Mouse (Mus musculus) intestine, embryonic 14.5 days (tissue): ENCODE data around the gene Zfp3. TPM values are rescaled to one million over a fixed set of nuclear protein-coding genes. Genes with fewer than 3 reads are reported as not detected.

Experiments
- ATAC-seq: fragments of 200-750 bp; cut with Nextera tagmentation; replicated peaks from 2 replicates; pipeline ENCODE4 v1.8.0; 2017; ENCODE audit warnings: low read depth, moderate number of reproducible peaks, moderate TSS enrichment, moderate library complexity; ENCODE audit not compliant: low FRiP score, low TSS enrichment
- DNase-seq: peaks from one replicate; pipeline ENCODE4 v3.0.0-alpha.2; 2018; ENCODE audit warnings: low spot score
- H3K27ac ChIP-seq: fragments of 300-500 bp; sonication (generic); 2 replicates; pipeline ENCODE4 v1.5.1; 2014; ENCODE audit warnings: low read depth, mild to moderate bottlenecking, control low read depth
- H3K27me3 ChIP-seq: fragments of 300-500 bp; sonication (generic); replicated peaks from 2 replicates; pipeline ENCODE4 v1.6.1; 2014; ENCODE audit warnings: low read length, control low read depth; ENCODE audit not compliant: control insufficient read depth, insufficient read depth
- H3K36me3 ChIP-seq: fragments of 300-500 bp; sonication (generic); 2 replicates; pipeline ENCODE4 v1.6.1; 2014; ENCODE audit warnings: low read length, control low read depth; ENCODE audit not compliant: control insufficient read depth, insufficient read depth
- H3K4me1 ChIP-seq: fragments of 300-500 bp; sonication (generic); replicated peaks from 2 replicates; pipeline ENCODE4 v1.6.1; 2014; ENCODE audit warnings: low read length, control low read depth, mixed read lengths; ENCODE audit not compliant: control insufficient read depth, insufficient read depth
- H3K4me2 ChIP-seq: fragments of 300-500 bp; sonication (generic); 2 replicates; pipeline ENCODE4 v1.6.1; 2014; ENCODE audit warnings: low read length
- H3K4me3 ChIP-seq: fragments of 300-500 bp; sonication (generic); 2 replicates; pipeline ENCODE4 v1.5.1; 2014; ENCODE audit warnings: low read depth, low read length, control low read depth, mixed read lengths
- H3K9ac ChIP-seq: fragments of 300-500 bp; sonication (generic); 2 replicates; pipeline ENCODE4 v1.6.1; 2014; ENCODE audit warnings: mild to moderate bottlenecking, low read length
- H3K9me3 ChIP-seq: fragments of 300-500 bp; sonication (generic); 2 replicates; pipeline ENCODE4 v1.6.1; 2016; ENCODE audit warnings: low read length, control low read depth; ENCODE audit not compliant: control insufficient read depth
- whole genome bisulfite sequencing: fragments of 180-500 bp; shearing (Covaris S2); extraction: QIAGEN DNeasy Blood & Tissue Kit; methylation state at CpG from one replicate; pipeline ENCODE4 v1.1.7; 2014; 5-methylcytosine and 5-hydroxymethylcytosine counted together
- microRNA-seq: library from miRNA; unstranded; fragments of <30 nt; microRNA quantifications from one replicate; pipeline ENCODE4, GENCODE M21; 2016
- polyA plus RNA-seq: library from polyadenylated mRNA; unstranded; fragments of >200 nt; fragmentation: Nextera tagmentation; extraction: Ambion mirVana; gene quantifications from 2 replicates; pipeline ENCODE4 v1.2.1, GENCODE M21; 2014

Zfp3 gene
- polyA plus RNA-seq, 1 experiment from 2014 or later = 6.1 TPM

DNA sequence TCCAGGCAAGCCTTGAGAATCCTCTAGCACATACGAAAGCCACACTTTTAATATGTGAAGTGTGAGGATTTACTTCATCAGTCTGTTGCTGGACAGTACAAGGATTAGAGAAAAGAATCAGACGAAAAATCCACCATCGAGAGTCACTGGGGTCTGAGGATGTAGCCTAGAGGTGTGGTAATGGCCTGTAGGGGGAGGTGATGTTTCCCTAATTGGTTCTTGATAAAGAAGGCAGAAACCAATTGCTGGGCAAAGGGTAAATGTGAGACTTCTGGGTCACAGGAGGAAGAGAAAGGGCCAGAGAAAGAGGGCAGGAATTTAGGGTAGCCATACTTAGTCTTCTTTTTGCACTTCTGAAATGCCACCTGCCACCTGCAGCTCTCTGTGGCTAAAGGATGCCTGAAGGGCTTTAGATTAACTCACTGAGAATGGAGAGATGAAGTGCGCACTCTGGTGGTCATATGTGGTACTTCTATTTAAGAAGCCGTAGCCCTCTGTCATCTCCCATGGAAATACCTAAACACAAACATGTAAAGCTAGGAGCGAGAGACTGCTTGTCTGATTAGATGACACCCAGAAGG is 51.6 kb downstream of the Zfp3 start:
- Histone ChIP-seq H3K27me3 (no peaks in the 10 kb centered on the region), H3K4me2 (no peak overlapping the region), H3K9ac (no peak overlapping the region), H3K36me3 (no peaks in the 10 kb centered on the region), H3K9me3 (no peaks in the 10 kb centered on the region), H3K27ac (no peak overlapping the region), H3K4me3 (no peak overlapping the region), H3K4me1 (no peaks in the 10 kb centered on the region)
- ATAC-seq = no peak
- peak; percentile 72 for DNase-seq
- 27% methylated on average over 6 of the region's 6 CpGs for WGBS

DNA sequence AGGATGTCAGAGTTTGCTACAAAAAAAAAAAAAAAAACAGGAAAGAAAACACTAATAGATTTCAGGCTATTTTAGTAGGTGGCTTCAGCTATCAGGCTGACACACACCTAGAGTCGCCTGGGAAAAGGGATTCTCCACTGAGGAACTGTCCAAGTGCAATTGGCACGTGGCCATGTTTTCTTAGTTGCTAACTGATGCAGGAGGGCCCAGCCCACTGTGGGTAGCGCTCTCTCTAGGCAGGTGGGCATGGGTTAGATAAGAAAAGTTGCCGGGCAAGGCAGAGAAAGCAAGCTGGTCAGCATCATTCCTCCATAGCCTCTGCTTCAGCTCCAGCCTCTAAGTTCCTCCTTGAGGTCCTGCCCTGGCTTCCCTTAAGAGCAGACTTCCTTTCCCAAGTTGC is 52.8 kb downstream of the Zfp3 start:
- no peak overlapping the region for H3K4me2 ChIP-seq
- no peak overlapping the region for H3K9ac ChIP-seq
- H3K9me3 ChIP-seq = no peaks in the 10 kb centered on the region
- no peak for ATAC-seq
- WGBS = 79% methylated on average over 4 of the region's 4 CpGs
- no peaks in the 10 kb centered on the region for H3K36me3 ChIP-seq
- H3K4me3 ChIP-seq = no peak overlapping the region
- no peaks in the 10 kb centered on the region for H3K27me3 ChIP-seq
- no peak for DNase-seq
- H3K27ac ChIP-seq = no peak overlapping the region
- H3K4me1 ChIP-seq = peaks cover under 1% of the 10 kb centered on the region; the same call in 1 of the 2 replicates

DNA sequence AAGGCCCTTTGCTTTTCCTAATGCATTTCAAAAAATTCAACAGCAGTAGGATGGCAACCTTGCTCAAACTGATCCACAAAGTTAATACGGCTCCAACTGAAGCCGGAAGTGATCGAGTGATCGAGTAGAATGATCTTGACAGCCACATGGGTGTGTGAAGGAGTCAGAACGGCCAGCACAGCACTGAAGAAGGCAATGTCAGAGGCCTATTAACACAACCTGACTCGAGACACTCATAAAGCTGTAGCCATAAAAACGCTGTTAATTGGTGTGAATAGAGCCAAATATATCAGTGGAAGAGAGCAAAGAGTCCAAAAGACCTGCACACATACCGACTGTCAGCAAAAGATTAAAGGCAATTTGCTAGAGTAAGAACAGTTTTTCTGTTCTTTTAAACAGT is 56.1 kb downstream of the Zfp3 start:
- DNase-seq (no peak), ATAC-seq (no peak)
- Histone ChIP-seq H3K9me3 (no peaks in the 10 kb centered on the region), H3K9ac (no peak overlapping the region), H3K27ac (no peak overlapping the region), H3K4me1 (peaks cover 7% of the 10 kb centered on the region; the same call in 1 of the 2 replicates), H3K36me3 (no peaks in the 10 kb centered on the region), H3K27me3 (no peaks in the 10 kb centered on the region), H3K4me2 (no peak overlapping the region), H3K4me3 (no peak overlapping the region)
- 70% methylated on average over 8 of the region's 8 CpGs for WGBS

DNA sequence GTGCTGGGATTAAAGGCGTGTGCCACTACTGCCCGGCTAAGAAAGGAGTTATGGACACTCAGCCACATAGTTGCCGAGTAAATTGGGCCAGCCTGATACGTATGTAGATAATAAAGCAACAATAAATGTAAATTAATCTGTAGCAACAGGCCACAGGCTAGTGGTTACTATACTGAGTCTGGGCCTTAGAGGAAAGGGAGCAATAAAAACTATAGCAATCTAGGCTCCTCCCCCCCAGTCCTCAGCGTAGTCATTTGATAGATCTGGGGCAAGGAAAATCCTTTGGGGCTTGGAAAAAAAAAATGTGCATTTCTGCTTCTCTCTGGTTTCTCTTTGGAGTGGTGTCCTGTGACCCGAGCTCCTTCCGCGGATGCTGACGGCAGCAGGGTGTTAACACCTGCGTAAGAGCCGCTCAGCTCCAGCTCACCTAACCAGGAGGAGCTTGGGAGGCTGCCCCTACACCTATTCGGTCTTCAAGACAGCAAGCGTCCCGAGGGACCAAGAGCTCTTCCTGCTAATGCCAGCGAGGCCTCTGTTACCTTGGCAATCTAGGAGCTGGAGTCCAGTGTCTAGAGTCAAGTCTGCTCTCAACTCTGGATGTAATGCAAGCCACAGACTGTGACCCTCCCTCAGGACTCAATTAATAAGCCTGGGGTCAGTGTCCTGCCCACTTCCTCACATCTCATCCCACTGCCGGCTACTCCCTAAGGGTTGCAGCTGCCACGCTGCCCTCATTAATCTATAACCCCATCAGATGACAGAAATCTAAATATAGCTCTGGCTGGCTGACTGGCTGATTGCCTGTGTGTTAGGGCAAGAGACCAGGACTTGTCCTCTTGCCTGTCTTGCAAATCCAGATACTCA is 58.0 kb downstream of the Zfp3 start:
- Histone ChIP-seq H3K27me3 (no peaks in the 10 kb centered on the region), H3K4me2 (peak overlapping the region; percentile 20; the same call in 1 of the 2 replicates), H3K4me1 (peaks cover 7% of the 10 kb centered on the region; the same call in 1 of the 2 replicates), H3K9ac (no peak overlapping the region), H3K27ac (0 out of 2 replicates have a peak overlapping the region, but pooled peaks have one; percentile 51), H3K36me3 (no peaks in the 10 kb centered on the region), H3K9me3 (no peaks in the 10 kb centered on the region), H3K4me3 (no peak overlapping the region)
- ATAC-seq (0 out of 2 replicates have a peak, but pooled peaks have one; percentile 50), DNase-seq (peak; percentile 66)
- 36% methylated on average over 17 of the region's 17 CpGs for WGBS

Small RNA genes within 50 kb of the gene (microRNA-seq; reads per million reads assigned to microRNA genes)
- gene Gm22760 = not detected

Other genes with a start within 250 kb of the Zfp3 start
- 0.28 and 1.1 TPM in 2 replicates for gene Vmo1, start 249.6 kb upstream of the Zfp3 start, polyA plus RNA-seq
- 0.46 and 0.83 TPM in 2 replicates for gene Gltpd2, start 245.0 kb upstream of the Zfp3 start, polyA plus RNA-seq
- gene Psmb6, start 238.8 kb upstream of the Zfp3 start, polyA plus RNA-seq = 792 and 802 TPM in 2 replicates
- not detected in 2 replicates for gene Gm40193, start 231.3 kb upstream of the Zfp3 start, polyA plus RNA-seq
- 9.7 and 11.7 TPM in 2 replicates for gene Pld2, start 224.1 kb upstream of the Zfp3 start, polyA plus RNA-seq
- 16.9 and 19.9 TPM in 2 replicates for gene Mink1, start 201.3 kb upstream of the Zfp3 start, polyA plus RNA-seq
- not detected in 2 replicates for gene 4930544D05Rik, start 148.4 kb upstream of the Zfp3 start, polyA plus RNA-seq
- 0.30 and 0.50 TPM in 2 replicates for gene Chrne, start 145.0 kb upstream of the Zfp3 start, polyA plus RNA-seq
- 0.26 and 0.37 TPM in 2 replicates for gene Gp1ba, start 125.1 kb upstream of the Zfp3 start, polyA plus RNA-seq
- 101 and 115 TPM in 2 replicates for gene Rnf167, start 117.0 kb upstream of the Zfp3 start, polyA plus RNA-seq
- 155 and 158 TPM in 2 replicates for gene Slc25a11, start 116.7 kb upstream of the Zfp3 start, polyA plus RNA-seq
- gene Pfn1, start 109.6 kb upstream of the Zfp3 start, polyA plus RNA-seq = 2,271 and 2,344 TPM in 2 replicates
- 13.5 and 16.3 TPM in 2 replicates for gene Eno3, start 107.0 kb upstream of the Zfp3 start, polyA plus RNA-seq
- gene Spag7, start 94.8 kb upstream of the Zfp3 start, polyA plus RNA-seq = 140 and 154 TPM in 2 replicates
- 16.2 and 17.2 TPM in 2 replicates for gene Camta2, start 76.1 kb upstream of the Zfp3 start, polyA plus RNA-seq
- 1.5 and 1.6 TPM in 2 replicates for gene Inca1, start 64.1 kb upstream of the Zfp3 start, polyA plus RNA-seq
- 11.4 and 14.3 TPM in 2 replicates for gene Kif1c, start 63.7 kb upstream of the Zfp3 start, polyA plus RNA-seq
- 0.40 and 0.45 TPM in 2 replicates for gene Scimp, start 48.4 kb downstream of the Zfp3 start, polyA plus RNA-seq
- gene Rabep1, start 80.6 kb downstream of the Zfp3 start, polyA plus RNA-seq = 30.5 and 32.9 TPM in 2 replicates
- 110 and 127 TPM in 2 replicates for gene Nup88, start 205.8 kb downstream of the Zfp3 start, polyA plus RNA-seq
- gene Rpain, start 206.0 kb downstream of the Zfp3 start, polyA plus RNA-seq = 77.4 and 89.6 TPM in 2 replicates
- gene C1qbp, start 218.8 kb downstream of the Zfp3 start, polyA plus RNA-seq = 317 and 333 TPM in 2 replicates
- gene Dhx33, start 240.2 kb downstream of the Zfp3 start, polyA plus RNA-seq = 23.0 and 24.4 TPM in 2 replicates